Mouse (Mus musculus) thymus, postnatal 10 days (tissue): ENCODE measurements around the gene Olfr951.

Source experiments
- DNase-seq, 2 experiments: peaks; one replicate each; pipeline ENCODE4 v3.0.0; 2021; ENCODE audit warnings: low spot score in 2 of 2

Olfr951 gene

GRCm38 (mm10) chr9:39387110-39387509 is at the start of gene Olfr951:
TSS of gene Olfr951 (plus strand) at chr9:39387410.
- no peak for DNase-seq

- DNase-seq, result no peak
These were observed 39.8 kb downstream of the Olfr951 start, which contains the start of gene Olfr952 for GRCm38 (mm10) chr9:39427048-39427447. TSS of gene Olfr952 (minus strand) at chr9:39427148.
